Mouse (Mus musculus): ENCODE measurements around the gene Kat7. TPM values are rescaled to one million over a fixed set of nuclear protein-coding genes. Genes with fewer than 3 reads are reported as not detected.
A peak's percentile ranks its signal among the peaks of the same experiment; 100 is the strongest.

Gene Kat7
- polyA plus RNA-seq, 1 experiment from 2014 or later = 93.2 TPM

DNA sequence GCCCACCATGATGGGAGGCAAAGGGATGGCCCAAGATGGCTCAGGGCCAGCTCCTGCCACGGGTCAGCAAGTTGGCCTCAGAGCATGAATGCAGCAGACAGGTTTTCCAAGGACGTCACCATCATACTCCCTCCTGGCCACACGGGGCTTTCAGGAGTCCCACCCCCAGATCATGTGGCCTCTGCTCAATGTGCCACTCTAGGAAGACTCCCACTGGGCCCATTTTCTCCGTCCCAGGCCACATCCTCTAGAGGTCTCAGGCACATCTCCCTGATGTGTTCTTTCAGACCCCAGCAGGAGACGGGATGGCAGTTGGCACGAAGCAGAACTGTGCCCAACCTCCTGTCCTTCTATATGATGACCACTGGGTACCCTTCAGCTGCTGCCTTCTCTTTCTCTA, 67.4 kb downstream of the Kat7 start:
- peaks cover 39% of the 10 kb centered on the region for H3K4me1 ChIP-seq
- no peak overlapping the region for H3K4me3 ChIP-seq
- no peaks in the 10 kb centered on the region for H3K9me3 ChIP-seq
- no peak for DNase-seq (ENCODE audit: extremely low spot score, low spot score)
- 0 out of 2 replicates have a peak overlapping the region, but pooled peaks have one; percentile 48 for H3K27ac ChIP-seq
- H3K36me3 ChIP-seq (replicated peaks) = no peaks in the 10 kb centered on the region
- WGBS = 66% methylated on average over 6 of the region's 6 CpGs
- peaks cover under 1% of the 10 kb centered on the region for H3K27me3 ChIP-seq (ENCODE audit: poor library complexity, severe bottlenecking)

DNA sequence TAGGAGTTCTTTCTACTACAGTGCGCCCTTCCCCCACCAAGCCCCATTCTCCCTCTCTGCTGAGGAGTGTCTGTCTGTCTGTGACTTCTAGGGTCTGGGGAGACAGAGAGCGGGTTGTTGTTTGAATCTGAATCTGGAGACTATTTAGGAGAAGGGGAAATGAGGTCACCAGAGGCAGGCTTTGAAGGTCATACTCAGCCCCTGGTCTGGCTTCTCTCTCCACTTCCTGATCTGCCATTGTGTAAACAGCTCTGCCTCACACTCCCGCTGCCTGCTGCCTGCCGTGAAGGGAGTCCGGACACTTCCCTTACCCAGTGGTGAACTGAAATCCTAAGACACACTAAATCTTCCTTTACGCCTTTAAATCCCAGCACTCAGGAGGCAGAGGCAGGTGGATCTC, 71.6 kb downstream of the Kat7 start:
- Histone ChIP-seq H3K36me3 (replicated peaks) (no peaks in the 10 kb centered on the region), H3K9me3 (no peaks in the 10 kb centered on the region), H3K27me3 (ENCODE audit: poor library complexity, severe bottlenecking) (peaks cover 22% of the 10 kb centered on the region), H3K4me1 (peaks cover 53% of the 10 kb centered on the region), H3K27ac (peak overlapping the region; percentile 66), H3K4me3 (no peak overlapping the region)
- no peak for DNase-seq (ENCODE audit: extremely low spot score, low spot score)
- WGBS = 70% methylated on average over 6 of the region's 6 CpGs

DNA sequence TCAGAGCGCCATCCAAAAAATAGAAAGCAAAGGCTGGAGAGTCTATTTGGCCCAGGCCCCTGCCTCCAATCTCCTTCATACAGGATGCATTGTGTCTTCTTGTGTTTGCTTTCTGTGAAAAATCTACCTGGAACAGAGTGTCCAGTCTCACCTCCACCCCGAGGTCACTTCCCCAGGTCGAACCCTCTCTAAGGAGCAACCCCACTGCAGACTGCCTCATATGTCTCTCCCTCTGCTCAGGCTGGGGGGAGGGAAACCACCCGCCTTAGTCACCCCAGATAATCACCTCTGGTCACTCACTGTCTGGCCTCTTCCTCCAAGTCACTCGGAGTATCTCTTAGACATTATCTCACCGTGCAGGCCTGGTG, 77.7 kb downstream of the Kat7 start:
- Histone ChIP-seq H3K27me3 (ENCODE audit: poor library complexity, severe bottlenecking) (peaks cover 46% of the 10 kb centered on the region), H3K4me3 (peak overlapping the region; percentile 31; the same call in 1 of the 2 replicates), H3K27ac (no peak overlapping the region), H3K4me1 (peaks cover 46% of the 10 kb centered on the region), H3K9me3 (no peaks in the 10 kb centered on the region), H3K36me3 (replicated peaks) (no peaks in the 10 kb centered on the region)
- 44% methylated on average over 6 of the region's 6 CpGs for WGBS
- no peak for DNase-seq (ENCODE audit: extremely low spot score, low spot score)

GRCm38 (mm10) chr11:95231688-95232328, 78.2 kb downstream of the Kat7 start:
- Histone ChIP-seq H3K27ac (peak overlapping the region; percentile 40), H3K9me3 (no peaks in the 10 kb centered on the region), H3K27me3 (ENCODE audit: poor library complexity, severe bottlenecking) (peaks cover 42% of the 10 kb centered on the region), H3K4me3 (peak overlapping the region; percentile 31), H3K36me3 (replicated peaks) (no peaks in the 10 kb centered on the region), H3K4me1 (peaks cover 41% of the 10 kb centered on the region)
- DNase-seq (ENCODE audit: extremely low spot score, low spot score) = peak; percentile 81
- WGBS = 6% methylated on average over 24 of the region's 24 CpGs

DNA sequence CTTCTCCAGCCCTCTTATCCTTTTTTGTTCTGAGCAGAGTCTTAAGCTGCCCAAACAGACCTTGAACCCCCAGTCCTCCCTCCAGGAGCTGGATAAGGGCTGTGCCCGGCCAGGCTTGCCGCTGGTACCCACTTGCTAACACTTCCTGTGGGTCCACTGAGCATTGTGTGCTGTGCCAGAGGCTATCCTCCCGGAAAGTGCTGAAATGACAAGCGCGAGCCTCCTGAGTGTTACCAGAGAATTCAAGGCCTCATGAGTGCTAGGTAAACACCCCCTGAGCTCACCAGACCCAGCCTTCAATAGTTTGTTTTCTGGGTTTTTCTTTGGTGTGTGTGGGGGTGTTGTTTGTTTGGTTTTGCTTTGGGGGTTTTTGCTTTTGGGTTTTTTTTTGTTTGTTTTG, 82.6 kb downstream of the Kat7 start:
- H3K4me3 ChIP-seq = no peak overlapping the region
- DNase-seq (ENCODE audit: extremely low spot score, low spot score) = no peak
- peaks cover 54% of the 10 kb centered on the region for H3K4me1 ChIP-seq
- no peak overlapping the region for H3K27ac ChIP-seq
- H3K9me3 ChIP-seq = no peaks in the 10 kb centered on the region
- WGBS = 57% methylated on average over 5 of the region's 5 CpGs
- no peaks in the 10 kb centered on the region for H3K36me3 ChIP-seq (replicated peaks)
- peaks cover 65% of the 10 kb centered on the region for H3K27me3 ChIP-seq (ENCODE audit: poor library complexity, severe bottlenecking)

- Histone ChIP-seq H3K9me3 (no peaks in the 10 kb centered on the region), H3K27ac (no peak overlapping the region), H3K27me3 (ENCODE audit: poor library complexity, severe bottlenecking) (peaks cover 66% of the 10 kb centered on the region), H3K36me3 (replicated peaks) (no peaks in the 10 kb centered on the region), H3K4me1 (peaks cover 43% of the 10 kb centered on the region), H3K4me3 (no peak overlapping the region)
- DNase-seq (ENCODE audit: extremely low spot score, low spot score) = no peak
- 24% methylated on average over 7 of the region's 7 CpGs for WGBS
Measured at GRCm38 (mm10) chr11:95225448-95225847, 84.6 kb downstream of the Kat7 start.

Other genes starting within 250 kb of the Kat7 start
- gene Itga3, start 233.4 kb downstream of the Kat7 start, polyA plus RNA-seq (2016; fragmentation: Nextera tagmentation; extraction: Ambion mirVana) = 5.5 and 6.5 TPM in 2 replicates
- gene Dlx3, start 190.1 kb downstream of the Kat7 start, polyA plus RNA-seq (2016; fragmentation: Nextera tagmentation; extraction: Ambion mirVana) = 3.5 and 3.6 TPM in 2 replicates
- gene Dlx4, start 164.0 kb downstream of the Kat7 start, polyA plus RNA-seq (2016; fragmentation: Nextera tagmentation; extraction: Ambion mirVana) = 0.21 and 0.26 TPM in 2 replicates
- not detected in 2 replicates for gene Tac4, start 48.7 kb downstream of the Kat7 start, polyA plus RNA-seq (2016; fragmentation: Nextera tagmentation; extraction: Ambion mirVana)
- gene Fam117a, start 26.8 kb upstream of the Kat7 start, polyA plus RNA-seq (2016; fragmentation: Nextera tagmentation; extraction: Ambion mirVana) = 7.4 and 7.7 TPM in 2 replicates
- 118 and 119 TPM in 2 replicates for gene Slc35b1, start 74.4 kb upstream of the Kat7 start, polyA plus RNA-seq (2016; fragmentation: Nextera tagmentation; extraction: Ambion mirVana)
- gene Spop, start 103.8 kb upstream of the Kat7 start, polyA plus RNA-seq (2016; fragmentation: Nextera tagmentation; extraction: Ambion mirVana) = 142 and 145 TPM in 2 replicates
- gene Nxph3, start 204.3 kb upstream of the Kat7 start, polyA plus RNA-seq (2016; fragmentation: Nextera tagmentation; extraction: Ambion mirVana) = 0.31 and 0.36 TPM in 2 replicates

All from forebrain, embryonic 10.5 days (tissue).